Mouse (Mus musculus) testis, adult 2 months (tissue): ENCODE measurements around the gene Arhgap24. TPM values are rescaled to one million over a fixed set of nuclear protein-coding genes. Genes with fewer than 3 reads are reported as not detected.

Experiments
- H3K27ac ChIP-seq: fragments of 200-500 bp; 2 replicates; pipeline ENCODE4 v1.5.1; 2012; ENCODE audit warnings: low read depth, low read length; ENCODE audit not compliant: control insufficient read depth, insufficient read depth
- H3K27me3 ChIP-seq: fragments of 200-500 bp; 2 replicates; pipeline ENCODE4 v1.6.1; 2012; ENCODE audit warnings: mild to moderate bottlenecking, low read length, moderate library complexity; ENCODE audit not compliant: control insufficient read depth, insufficient read depth
- H3K36me3 ChIP-seq: fragments of 200-500 bp; 2 replicates; pipeline ENCODE4 v1.6.1; 2012; ENCODE audit warnings: mild to moderate bottlenecking, low read length; ENCODE audit not compliant: control insufficient read depth, insufficient read depth
- H3K4me1 ChIP-seq: fragments of 200-500 bp; 2 replicates; pipeline ENCODE4 v1.6.1; 2012; ENCODE audit warnings: low read length; ENCODE audit not compliant: control insufficient read depth, insufficient read depth
- H3K4me3 ChIP-seq: fragments of 200-500 bp; 2 replicates; pipeline ENCODE4 v1.5.1; 2012; ENCODE audit warnings: low read depth, mild to moderate bottlenecking, low read length, moderate library complexity, mixed read lengths; ENCODE audit not compliant: control insufficient read depth
- CTCF ChIP-seq: fragments of 200-500 bp; IDR thresholded peaks from 2 replicates; pipeline ENCODE4 v1.5.1; 2012; ENCODE audit warnings: low read depth, mild to moderate bottlenecking, inconsistent platforms, low read length, moderate library complexity; ENCODE audit not compliant: control insufficient read depth, insufficient read depth, insufficient replicate concordance
- POLR2A ChIP-seq: fragments of 200-500 bp; IDR thresholded peaks from 2 replicates; pipeline ENCODE4 v1.6.1; 2012; ENCODE audit warnings: low read depth, mild to moderate bottlenecking, inconsistent platforms, low read length, moderate library complexity; ENCODE audit not compliant: control insufficient read depth
- polyA plus RNA-seq: library from polyadenylated mRNA; depleted of rRNA; stranded (reverse); fragments of >200 nt; gene quantifications from 2 replicates; pipeline ENCODE4 v1.2.3, GENCODE M21; 2012

The Arhgap24 gene
- polyA plus RNA-seq, 1 experiment: 1.9 TPM

- H3K27ac ChIP-seq: no peak overlapping the region; the same call in 1 of the 2 replicates
- H3K4me1 ChIP-seq: no peaks in the 10 kb centered on the region
- TF ChIP-seq POLR2A (no peak), CTCF (no peak)
- H3K36me3 ChIP-seq: no peaks in the 10 kb centered on the region
- no peaks in the 10 kb centered on the region for H3K27me3 ChIP-seq
- no peak overlapping the region for H3K4me3 ChIP-seq
These were observed 224.0 kb downstream of the Arhgap24 start for GRCm38 (mm10) chr5:102705170-102705569.

- H3K36me3 ChIP-seq: no peaks in the 10 kb centered on the region
- no peak overlapping the region for H3K27ac ChIP-seq
- H3K27me3 ChIP-seq: no peaks in the 10 kb centered on the region
- TF ChIP-seq CTCF: no peak
- TF ChIP-seq POLR2A: no peak
- no peak overlapping the region for H3K4me3 ChIP-seq
- H3K4me1 ChIP-seq: no peaks in the 10 kb centered on the region
These were observed 229.1 kb downstream of the Arhgap24 start for GRCm38 (mm10) chr5:102710336-102710735.

- Histone ChIP-seq H3K36me3 (no peaks in the 10 kb centered on the region), H3K27me3 (no peaks in the 10 kb centered on the region), H3K4me1 (no peaks in the 10 kb centered on the region), H3K4me3 (no peak overlapping the region), H3K27ac (no peak overlapping the region)
- TF ChIP-seq CTCF (no peak), POLR2A (no peak)
These were observed 238.3 kb downstream of the Arhgap24 start for GRCm38 (mm10) chr5:102719368-102719972.

GRCm38 (mm10) chr5:102723558-102723957 is 242.4 kb downstream of the Arhgap24 start:
- Histone ChIP-seq H3K27ac (no peak overlapping the region), H3K4me1 (no peaks in the 10 kb centered on the region), H3K27me3 (no peaks in the 10 kb centered on the region), H3K36me3 (no peaks in the 10 kb centered on the region), H3K4me3 (no peak overlapping the region)
- TF ChIP-seq CTCF (no peak), POLR2A (no peak)

GRCm38 (mm10) chr5:102724813-102725348 is 243.7 kb downstream of the Arhgap24 start:
- H3K36me3 ChIP-seq: no peaks in the 10 kb centered on the region
- no peak overlapping the region; the same call in 1 of the 2 replicates for H3K27ac ChIP-seq
- H3K27me3 ChIP-seq: no peaks in the 10 kb centered on the region
- no peak overlapping the region; the same call in 1 of the 2 replicates for H3K4me3 ChIP-seq
- TF ChIP-seq CTCF (no peak), POLR2A (no peak)
- H3K4me1 ChIP-seq: no peaks in the 10 kb centered on the region

- H3K36me3 ChIP-seq: no peaks in the 10 kb centered on the region
- TF ChIP-seq CTCF (no peak), POLR2A (no peak)
- H3K4me1 ChIP-seq: no peaks in the 10 kb centered on the region
- no peak overlapping the region; the same call in 1 of the 2 replicates for H3K4me3 ChIP-seq
- H3K27ac ChIP-seq: no peak overlapping the region; the same call in 1 of the 2 replicates
- no peaks in the 10 kb centered on the region for H3K27me3 ChIP-seq
These were observed 244.2 kb downstream of the Arhgap24 start for GRCm38 (mm10) chr5:102725365-102725764.

GRCm38 (mm10) chr5:102726985-102727384 is 245.8 kb downstream of the Arhgap24 start:
- H3K4me1 ChIP-seq: no peaks in the 10 kb centered on the region
- no peak overlapping the region for H3K27ac ChIP-seq
- no peaks in the 10 kb centered on the region for H3K36me3 ChIP-seq
- TF ChIP-seq POLR2A (no peak), CTCF (no peak)
- H3K4me3 ChIP-seq: no peak overlapping the region
- no peaks in the 10 kb centered on the region for H3K27me3 ChIP-seq

- Histone ChIP-seq H3K27ac (no peak overlapping the region), H3K27me3 (no peaks in the 10 kb centered on the region), H3K4me1 (no peaks in the 10 kb centered on the region), H3K4me3 (no peak overlapping the region), H3K36me3 (no peaks in the 10 kb centered on the region)
- no peak for TF ChIP-seq CTCF
- TF ChIP-seq POLR2A: no peak
These were observed 247.3 kb downstream of the Arhgap24 start for GRCm38 (mm10) chr5:102728531-102728930.
